Mouse (Mus musculus) MEL (cell line): ENCODE data around the gene Ccdc157. TPM values are rescaled to one million over a fixed set of nuclear protein-coding genes. Genes with fewer than 3 reads are reported as not detected.

Source experiments
- DNase-seq: peaks from one replicate; pipeline ENCODE4 v3.0.0; 2011; ENCODE audit warnings: low read depth, low spot score
- H3K27ac ChIP-seq: 2 replicates; pipeline ENCODE4 v1.5.1; 2012; ENCODE audit warnings: low read depth, mild to moderate bottlenecking, control low read depth, low read length, moderate library complexity; ENCODE audit not compliant: control insufficient read depth
- H3K27me3 ChIP-seq, 2 experiments: fragments of 150-350 bp in 1 of 2; sonication (generic) in 1 of 2; 2 replicates each; pipeline ENCODE4 v1.6.1; 2012; ENCODE audit warnings: low read length in 2 of 2, mild to moderate bottlenecking in 2 of 2, improper control_type of control experiment in 1 of 2, moderate library complexity in 1 of 2; ENCODE audit not compliant: insufficient read depth in 2 of 2, control insufficient read depth in 1 of 2
- H3K36me3 ChIP-seq, 2 experiments: 2 replicates each; pipeline ENCODE4 v1.6.1; 2012 to 2014; ENCODE audit warnings: low read length in 2 of 2, improper control_type of control experiment in 1 of 2, inconsistent platforms in 1 of 2, mild to moderate bottlenecking in 1 of 2; ENCODE audit not compliant: insufficient read depth in 2 of 2, control insufficient read depth in 1 of 2
- H3K4me1 ChIP-seq, 2 experiments: fragments of 150-350 bp in 1 of 2; sonication (generic) in 1 of 2; 2 replicates each; pipeline ENCODE4 v1.6.1; 2012; ENCODE audit warnings: low read length in 2 of 2, improper control_type of control experiment in 1 of 2, mild to moderate bottlenecking in 1 of 2; ENCODE audit not compliant: insufficient read depth in 2 of 2, control insufficient read depth in 1 of 2
- H3K4me3 ChIP-seq, 2 experiments: fragments of 150-350 bp in 1 of 2; sonication (generic) in 1 of 2; 2 replicates each; pipeline ENCODE4 v1.5.1; 2012; ENCODE audit warnings: low read depth in 2 of 2, low read length in 2 of 2, mild to moderate bottlenecking in 2 of 2, moderate library complexity in 2 of 2, control low read depth in 1 of 2, improper control_type of control experiment in 1 of 2; ENCODE audit not compliant: control insufficient read depth in 1 of 2, insufficient read depth in 1 of 2
- H3K79me2 ChIP-seq: 2 replicates; pipeline ENCODE4 v1.6.1; 2012; ENCODE audit warnings: mild to moderate bottlenecking, low read length, moderate library complexity; ENCODE audit not compliant: control insufficient read depth, poor library complexity, insufficient read depth
- H3K9ac ChIP-seq: 2 replicates; pipeline ENCODE4 v1.6.1; 2012; ENCODE audit warnings: low read depth, mild to moderate bottlenecking, control low read depth, low read length, moderate library complexity; ENCODE audit not compliant: control insufficient read depth, poor library complexity, severe bottlenecking
- H3K9me3 ChIP-seq: fragments of 150-350 bp; sonication (generic); replicated peaks from 2 replicates; pipeline ENCODE4 v1.6.1; 2012; ENCODE audit warnings: mild to moderate bottlenecking, low read length, improper control_type of control experiment, moderate library complexity; ENCODE audit not compliant: insufficient read depth
- CHD1 ChIP-seq: IDR thresholded peaks from 2 replicates; pipeline ENCODE4 v1.6.1; 2012; ENCODE audit warnings: low read depth, mild to moderate bottlenecking, inconsistent platforms, low read length, improper control_type of control experiment
- CHD2 ChIP-seq: IDR thresholded peaks from 2 replicates; pipeline ENCODE4 v1.6.1; 2011; ENCODE audit warnings: low read length, improper control_type of control experiment
- CTCF ChIP-seq, 3 experiments: IDR thresholded peaks in 2 of 3; conservative IDR thresholded peaks in 1 of 3; 2 replicates each; pipeline ENCODE4 v1.5.1; 2011 to 2012; ENCODE audit warnings: low read length in 3 of 3, low read depth in 2 of 3, mild to moderate bottlenecking in 2 of 3, improper control_type of control experiment in 1 of 3, inconsistent platforms in 1 of 3, mixed read lengths in 1 of 3, moderate library complexity in 1 of 3; ENCODE audit not compliant: control insufficient read depth in 1 of 3, insufficient read depth in 1 of 3, poor library complexity in 1 of 3, severe bottlenecking in 1 of 3
- E2F4 ChIP-seq: IDR thresholded peaks from 2 replicates; pipeline ENCODE4 v1.6.1; 2011; ENCODE audit warnings: low read depth, low read length, improper control_type of control experiment, borderline replicate concordance
- EP300 ChIP-seq, 2 experiments: IDR thresholded peaks; 2 replicates each; pipeline ENCODE4 v1.6.1; 2011; ENCODE audit warnings: improper control_type of control experiment in 2 of 2, low read length in 2 of 2, low read depth in 1 of 2, mild to moderate bottlenecking in 1 of 2
- GABPA ChIP-seq: IDR thresholded peaks from 2 replicates; pipeline ENCODE4 v1.6.1; 2012; ENCODE audit warnings: low read depth, mild to moderate bottlenecking, inconsistent platforms, low read length, improper control_type of control experiment, moderate library complexity
- MAX ChIP-seq: IDR thresholded peaks from 2 replicates; pipeline ENCODE4 v1.6.1; 2011; ENCODE audit warnings: low read length, improper control_type of control experiment
- MYC ChIP-seq: IDR thresholded peaks from 2 replicates; pipeline ENCODE4 v1.6.1; 2011; ENCODE audit warnings: low read depth, mild to moderate bottlenecking, low read length, improper control_type of control experiment, moderate library complexity
- RCOR1 ChIP-seq: IDR thresholded peaks from 2 replicates; pipeline ENCODE4 v1.6.1; 2012; ENCODE audit warnings: low read depth, mild to moderate bottlenecking, inconsistent platforms, low read length, improper control_type of control experiment
- SIN3A ChIP-seq: IDR thresholded peaks from 2 replicates; pipeline ENCODE4 v1.6.1; 2012; ENCODE audit warnings: low read length, improper control_type of control experiment, inconsistent platforms
- SMC3 ChIP-seq: IDR thresholded peaks from 2 replicates; pipeline ENCODE4 v1.6.1; 2011; ENCODE audit warnings: low read depth, low read length, improper control_type of control experiment
- TAL1 ChIP-seq: IDR thresholded peaks from 2 replicates; pipeline ENCODE4 v1.6.1; 2012; ENCODE audit warnings: mild to moderate bottlenecking, inconsistent platforms, low read length, moderate library complexity, mixed read lengths
- TBP ChIP-seq: IDR thresholded peaks from 2 replicates; pipeline ENCODE4 v1.8.0; 2011; ENCODE audit warnings: low read depth, low read length, improper control_type of control experiment
- USF1 ChIP-seq: IDR thresholded peaks from 2 replicates; pipeline ENCODE4 v1.6.1; 2014; ENCODE audit warnings: low read depth, mild to moderate bottlenecking, inconsistent platforms, low read length, improper control_type of control experiment, moderate library complexity
- ZC3H11A ChIP-seq: IDR thresholded peaks from 2 replicates; pipeline ENCODE4 v1.6.1; 2012; ENCODE audit warnings: low read depth, mild to moderate bottlenecking, inconsistent platforms, low read length, improper control_type of control experiment
- ZNF384 ChIP-seq: IDR thresholded peaks from 2 replicates; pipeline ENCODE4 v1.6.1; 2012; ENCODE audit warnings: low read depth, mild to moderate bottlenecking, inconsistent platforms, low read length, improper control_type of control experiment
- polyA plus RNA-seq, 2 experiments: library from polyadenylated mRNA; stranded (reverse) in 1 of 2; unstranded in 1 of 2; fragments of >175 nt in 1 of 2; fragments of >200 nt in 1 of 2; gene quantifications; 2 replicates each; pipeline versions ENCODE4 v1.2.1 to v1.2.4; 2012; ENCODE audit warnings: low replicate concordance in 2 of 2, low read depth in 1 of 2; ENCODE audit not compliant: insufficient read length in 2 of 2, insufficient read depth in 1 of 2, missing spikeins in 1 of 2
- total RNA-seq: library from RNA; depleted of rRNA; stranded (reverse); fragments of 300-350 nt; gene quantifications from 2 replicates; pipeline ENCODE4 v1.2.3, GENCODE M21; 2012

Ccdc157 gene
- total and polyA plus RNA-seq, 3 experiments, result 2.0 to 2.9 TPM; not detected in 1

- peak; percentile 84 for TF ChIP-seq ZNF384
- no peak for TF ChIP-seq CTCF (IDR thresholded peaks at IDR 0.05 in 2 of 3, conservative IDR thresholded peaks at IDR 0.05 in 1 of 3; ENCODE audit: control insufficient read depth in 1 of 3, insufficient read depth in 1 of 3, low read depth in 2 of 3, low read length in 3 of 3, poor library complexity in 1 of 3, severe bottlenecking in 1 of 3)
- TF ChIP-seq TAL1, result no peak
Observed at GRCm38 (mm10) chr11:4183511-4183910, 23.4 kb upstream of the Ccdc157 start (continued).

GRCm38 (mm10) chr11:4182061-4182460, 22.0 kb upstream of the Ccdc157 start:
- Histone ChIP-seq H3K9me3 (no peaks in the 10 kb centered on the region), H3K4me3 (no peak overlapping the region), H3K79me2 (peaks cover 3% of the 10 kb centered on the region; the same call in 1 of the 2 replicates), H3K36me3 (peaks cover 7 to 43% of the 10 kb centered on the region in 2 experiments; a peak in 3 of 4 replicates), H3K27ac (no peak overlapping the region), H3K4me1 (peaks cover 0 to 2% of the 10 kb centered on the region in 2 experiments; a peak in 1 of 4 replicates), H3K27me3 (no peaks in the 10 kb centered on the region), H3K9ac (no peak overlapping the region)
- TF ChIP-seq E2F4 (no peak), SMC3 (no peak), RCOR1 (no peak), USF1 (no peak), EP300 (IDR thresholded peaks at IDR 0.05; ENCODE audit: low read depth in 1 of 2, low read length in 2 of 2) (no peak), CHD2 (no peak), TBP (no peak), SIN3A (no peak)
- no peak for DNase-seq

DNA sequence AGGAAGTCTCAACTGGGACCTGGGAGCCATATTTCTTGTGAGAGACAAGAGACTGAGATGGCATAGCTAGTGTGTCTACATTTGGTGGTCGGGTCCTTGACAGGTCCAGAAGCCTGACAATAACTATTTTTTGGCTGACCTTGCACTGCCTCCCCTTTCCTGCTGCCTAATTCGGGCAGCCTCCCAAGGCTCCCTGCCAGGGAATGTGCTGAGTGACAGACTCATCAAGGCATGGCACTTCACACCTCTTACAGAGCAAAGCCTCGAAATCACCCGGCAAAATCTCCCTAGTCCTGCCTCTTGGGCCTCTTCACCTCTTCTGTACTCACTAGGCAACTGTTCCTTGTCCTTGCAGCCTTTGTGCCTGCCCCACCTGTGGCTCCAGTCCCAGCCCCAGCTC, 17.6 kb upstream of the Ccdc157 start:
- H3K4me3 ChIP-seq, result no peak overlapping the region
- no peaks in the 10 kb centered on the region for H3K9me3 ChIP-seq
- no peak for DNase-seq
- no peaks in the 10 kb centered on the region for H3K4me1 ChIP-seq
- TF ChIP-seq CHD1 (no peak), TBP (no peak), USF1 (no peak), MYC (no peak), GABPA (no peak), ZC3H11A (no peak), TAL1 (no peak), MAX (no peak)
- TF ChIP-seq, all 39 proteins: peak for 0
- H3K27me3 ChIP-seq, result no peaks in the 10 kb centered on the region
- H3K36me3 ChIP-seq, result peaks cover 0 to 66% of the 10 kb centered on the region in 2 experiments; a peak in 2 of 4 replicates
- no peaks in the 10 kb centered on the region for H3K79me2 ChIP-seq
- H3K9ac ChIP-seq, result no peak overlapping the region
- no peak overlapping the region for H3K27ac ChIP-seq
